Mouse (Mus musculus) liver, embryonic 13.5 days (tissue): ENCODE measurements around the gene Ints1. TPM values are rescaled to one million over a fixed set of nuclear protein-coding genes. Genes with fewer than 3 reads are reported as not detected.

ENCODE experiments used
- ATAC-seq: fragments of 200-750 bp; cut with Nextera tagmentation; 2 replicates; pipeline ENCODE4 v1.8.0; 2017; ENCODE audit warnings: low read depth, mild to moderate bottlenecking, moderate number of reproducible peaks, moderate library complexity
- DNase-seq: peaks from one replicate; pipeline ENCODE4 v3.0.0; 2022
- H3K27ac ChIP-seq: fragments of 300-500 bp; sonication (generic); 2 replicates; pipeline ENCODE4 v1.5.1; 2015; ENCODE audit warnings: moderate library complexity, mild to moderate bottlenecking, inconsistent platforms
- H3K27me3 ChIP-seq: fragments of 300-500 bp; sonication (generic); 2 replicates; pipeline ENCODE4 v1.6.1; 2015; ENCODE audit warnings: mild to moderate bottlenecking, inconsistent platforms
- H3K36me3 ChIP-seq: fragments of 300-500 bp; sonication (generic); 2 replicates; pipeline ENCODE4 v1.6.1; 2015; ENCODE audit warnings: mild to moderate bottlenecking, inconsistent platforms
- H3K4me1 ChIP-seq: fragments of 300-500 bp; sonication (generic); replicated peaks from 2 replicates; pipeline ENCODE4 v1.6.1; 2015; ENCODE audit warnings: inconsistent platforms
- H3K4me2 ChIP-seq: fragments of 300-500 bp; sonication (generic); 2 replicates; pipeline ENCODE4 v1.6.1; 2015; ENCODE audit warnings: inconsistent platforms, mild to moderate bottlenecking, moderate library complexity
- H3K4me3 ChIP-seq: fragments of 300-500 bp; sonication (generic); replicated peaks from 2 replicates; pipeline ENCODE4 v1.5.1; 2015; ENCODE audit warnings: mild to moderate bottlenecking, inconsistent platforms
- H3K9ac ChIP-seq: fragments of 300-500 bp; sonication (generic); 2 replicates; pipeline ENCODE4 v1.6.1; 2015; ENCODE audit warnings: mild to moderate bottlenecking, inconsistent platforms
- H3K9me3 ChIP-seq: fragments of 300-500 bp; sonication (generic); replicated peaks from 2 replicates; pipeline ENCODE4 v1.6.1; 2016; ENCODE audit warnings: inconsistent platforms
- WGBS: fragments of 180-500 bp; shearing (Covaris S2); methylation state at CpG from one replicate; pipeline ENCODE4 v1.1.7; 2015; ENCODE audit not compliant: insufficient replicate concordance; 5-methylcytosine and 5-hydroxymethylcytosine counted together
- microRNA-seq: library from miRNA; unstranded; fragments of <30 nt; microRNA quantifications from one replicate; pipeline ENCODE4, GENCODE M21; 2016
- polyA plus RNA-seq: library from polyadenylated mRNA; unstranded; fragments of >200 nt; fragmentation: Nextera tagmentation; extraction: Ambion mirVana; gene quantifications from 2 replicates; pipeline ENCODE4 v1.2.1, GENCODE M21; 2015

The Ints1 gene
- polyA plus RNA-seq, 1 experiment from 2014 or later: 12.7 TPM

DNA sequence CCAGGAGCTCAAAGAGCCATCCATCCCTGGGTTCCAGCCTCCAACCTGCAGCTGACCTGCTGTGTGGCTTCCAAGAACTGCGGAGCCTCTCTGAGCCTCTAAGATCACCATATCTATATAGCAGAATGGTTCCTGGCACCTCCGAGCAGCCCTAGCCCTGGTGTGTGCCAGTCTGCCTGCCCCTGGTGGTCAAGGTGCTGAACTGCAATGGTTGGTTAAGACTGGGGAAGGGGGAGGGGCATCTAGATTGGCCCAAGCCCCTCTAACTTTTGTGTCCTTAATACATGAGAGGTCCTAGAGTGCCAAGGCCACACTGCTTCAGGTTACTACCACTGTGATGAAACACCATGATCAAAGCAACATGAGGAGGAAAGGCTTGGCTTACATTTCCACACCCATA lies 72.6 kb downstream of the Ints1 start:
- DNase-seq: no peak
- H3K27ac ChIP-seq: peak overlapping the region; percentile 34; the same call in 1 of the 2 replicates
- 30% methylated on average over 2 of the region's 2 CpGs for WGBS
- H3K9ac ChIP-seq: no peak overlapping the region
- peak overlapping the region; percentile 23; the same call in 1 of the 2 replicates for H3K4me2 ChIP-seq
- H3K36me3 ChIP-seq: peaks cover 30% of the 10 kb centered on the region
- no peak overlapping the region for H3K4me3 ChIP-seq
- ATAC-seq: peak; percentile 61
- no peaks in the 10 kb centered on the region for H3K27me3 ChIP-seq
- peaks cover 15% of the 10 kb centered on the region for H3K4me1 ChIP-seq
- H3K9me3 ChIP-seq: no peaks in the 10 kb centered on the region

DNA sequence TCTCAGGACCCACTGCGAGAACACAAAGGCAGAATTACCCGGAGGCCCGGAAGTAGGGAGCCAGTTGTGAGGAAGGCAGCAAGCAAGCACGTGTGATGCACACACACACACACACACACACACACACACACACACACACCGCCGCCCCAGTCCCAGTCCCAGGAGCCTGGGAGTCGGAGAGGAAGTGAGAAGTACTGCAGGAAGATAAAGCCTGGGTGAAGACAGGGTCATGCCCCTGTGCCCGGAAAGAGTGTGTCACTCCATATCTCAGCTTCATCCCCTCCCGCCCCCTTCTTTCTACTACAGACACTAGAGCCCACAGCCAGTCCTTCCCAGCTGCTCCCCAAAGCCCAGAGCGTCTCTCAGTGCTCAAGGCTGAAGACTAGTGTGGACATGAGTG lies 73.2 kb downstream of the Ints1 start:
- DNase-seq (no peak), ATAC-seq (peak; percentile 68)
- Histone ChIP-seq H3K9ac (no peak overlapping the region), H3K4me3 (no peak overlapping the region), H3K4me1 (peaks cover 15% of the 10 kb centered on the region), H3K9me3 (no peaks in the 10 kb centered on the region), H3K36me3 (peaks cover 23% of the 10 kb centered on the region), H3K4me2 (peak overlapping the region; percentile 23; the same call in 1 of the 2 replicates), H3K27me3 (no peaks in the 10 kb centered on the region), H3K27ac (peak overlapping the region; percentile 34)
- WGBS: 9% methylated on average over 10 of the region's 10 CpGs

Small RNA genes lying within 50 kb of the gene (microRNA-seq; reads per million reads assigned to microRNA genes)
- not detected for gene Mir7037

Other genes starting within 250 kb of the Ints1 start
- not detected in 2 replicates for gene Uncx, start 232.2 kb downstream of the Ints1 start, polyA plus RNA-seq
- gene Micall2, start 39.3 kb downstream of the Ints1 start, polyA plus RNA-seq: 9.8 and 12.1 TPM in 2 replicates
- 41.6 and 44.9 TPM in 2 replicates for gene Mafk, start 15.8 kb upstream of the Ints1 start, polyA plus RNA-seq
- 0.68 and 0.89 TPM in 2 replicates for gene Tmem184a, start 44.2 kb upstream of the Ints1 start, polyA plus RNA-seq
- not detected in 2 replicates for gene Gm26938, start 50.7 kb upstream of the Ints1 start, polyA plus RNA-seq
- gene Psmg3, start 51.2 kb upstream of the Ints1 start, polyA plus RNA-seq: 68.7 and 70.5 TPM in 2 replicates
- gene Elfn1, start 132.3 kb upstream of the Ints1 start, polyA plus RNA-seq: 0.03 and 0.06 TPM in 2 replicates